Mouse (Mus musculus): ENCODE measurements around the gene Man1a2.

Gene Man1a2

GRCm38 (mm10) chr3:100685087-100685762, at the start of gene Man1a2:
Gene Man1a2, minus strand, starts transcription at chr3:100685503.
- DNase-seq: peak; percentile 87 to 88

- DNase-seq: no peak
Observed at GRCm38 (mm10) chr3:100734482-100735154, 49.3 kb upstream of the Man1a2 start.

- no peak for DNase-seq
Observed at GRCm38 (mm10) chr3:100731896-100732295, 46.6 kb upstream of the Man1a2 start.

GRCm38 (mm10) chr3:100731347-100731746, 46.0 kb upstream of the Man1a2 start:
- no peak for DNase-seq

GRCm38 (mm10) chr3:100728008-100728712, 42.9 kb upstream of the Man1a2 start:
- DNase-seq: no peak

GRCm38 (mm10) chr3:100725960-100726674, 40.8 kb upstream of the Man1a2 start:
- no peak for DNase-seq

- DNase-seq: no peak
Observed at GRCm38 (mm10) chr3:100720786-100721300, 35.5 kb upstream of the Man1a2 start.

GRCm38 (mm10) chr3:100716241-100716640, 30.9 kb upstream of the Man1a2 start:
- DNase-seq: no peak

GRCm38 (mm10) chr3:100715367-100715766, 30.1 kb upstream of the Man1a2 start:
- DNase-seq: no peak

GRCm38 (mm10) chr3:100713142-100714005, 28.1 kb upstream of the Man1a2 start:
- no peak for DNase-seq

- DNase-seq: no peak
Observed at GRCm38 (mm10) chr3:100712140-100712539, 26.8 kb upstream of the Man1a2 start.

- DNase-seq: no peak
Observed at GRCm38 (mm10) chr3:100711486-100711885, 26.2 kb upstream of the Man1a2 start.

- DNase-seq: no peak
Observed at GRCm38 (mm10) chr3:100707117-100707516, 21.8 kb upstream of the Man1a2 start.

GRCm38 (mm10) chr3:100705128-100705667, 19.9 kb upstream of the Man1a2 start:
- no peak for DNase-seq

- no peak for DNase-seq
Observed at GRCm38 (mm10) chr3:100703847-100704644, 18.7 kb upstream of the Man1a2 start.

- no peak for DNase-seq
Observed at GRCm38 (mm10) chr3:100702875-100703846, 17.9 kb upstream of the Man1a2 start.

GRCm38 (mm10) chr3:100688747-100689146, 3.4 kb upstream of the Man1a2 start:
- DNase-seq: no peak

- no peak for DNase-seq
Observed at GRCm38 (mm10) chr3:100686756-100687155, 1.5 kb upstream of the Man1a2 start.

GRCm38 (mm10) chr3:100685763-100686370, 564 bp upstream of the Man1a2 start:
- peak; percentile 66 to 89 for DNase-seq

Data from cerebellum, adult 18-20 months (tissue).